Mouse (Mus musculus): Measurements from ENCODE around the gene Tmprss7. TPM values are rescaled to one million over a fixed set of nuclear protein-coding genes. Genes with fewer than 3 reads are reported as not detected.

Tmprss7 gene
- total RNA-seq, 2 experiments from 2014 or later: not detected

DNA sequence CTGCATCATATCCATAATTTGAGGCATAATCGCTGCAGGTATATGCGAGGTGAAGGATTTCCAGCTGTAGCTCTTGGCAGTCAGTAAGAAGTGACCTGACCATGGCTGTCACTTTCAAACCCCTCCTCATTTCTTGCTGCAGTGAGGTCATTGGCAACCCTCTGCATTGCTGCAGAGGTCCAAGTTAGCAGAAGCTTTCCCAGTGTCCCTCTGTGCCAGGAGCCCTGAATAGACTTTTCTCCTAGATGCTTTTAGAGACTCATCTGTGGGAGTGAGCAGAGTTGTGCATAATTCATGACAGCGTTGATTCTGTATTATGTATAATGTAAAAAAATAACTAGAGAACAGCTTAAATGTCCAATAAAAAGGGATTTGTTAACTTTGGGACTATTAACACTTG is 8.2 kb downstream of the Tmprss7 start:
- no peak for DNase-seq

DNA sequence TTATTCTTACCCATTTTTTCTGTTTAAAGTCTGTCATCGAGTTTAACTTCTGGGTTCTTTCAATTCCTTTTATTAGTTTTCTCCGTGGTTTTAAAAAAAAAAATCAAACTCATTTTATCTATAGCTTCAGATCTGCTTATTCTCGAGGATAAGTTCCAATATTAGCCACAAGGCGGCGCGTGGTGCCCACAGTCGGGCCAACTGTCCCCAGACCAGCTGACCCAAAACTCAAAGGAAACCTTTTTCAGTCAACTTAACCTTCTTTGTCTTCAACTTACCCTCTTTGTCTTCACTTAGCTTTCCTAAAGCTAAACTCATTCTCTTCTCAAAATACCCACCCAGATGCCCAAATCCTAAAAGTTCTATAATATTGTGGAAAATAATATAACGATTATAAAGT is 8.6 kb downstream of the Tmprss7 start:
- peak; percentile 83 for DNase-seq

DNA sequence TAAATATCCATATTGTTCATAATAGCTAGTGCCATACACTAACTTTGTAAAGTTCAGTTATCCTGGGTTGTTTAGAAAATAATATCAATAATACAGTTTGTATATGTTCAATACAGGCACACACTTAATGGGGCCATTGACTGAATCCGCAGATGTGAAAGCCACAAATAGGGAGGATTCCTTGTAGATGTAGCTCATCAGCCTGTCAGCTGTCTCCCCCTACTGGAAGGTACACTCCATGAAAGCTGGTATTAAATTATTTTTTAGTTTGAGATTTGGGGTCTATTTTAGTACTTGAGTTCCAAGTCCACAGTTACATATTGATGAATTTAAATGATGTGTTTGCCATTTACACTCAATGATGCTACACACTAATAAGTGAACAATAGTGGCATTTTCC is 17.0 kb downstream of the Tmprss7 start:
- no peak for DNase-seq

- no peak for DNase-seq
These were observed 23.5 kb downstream of the Tmprss7 start for GRCm38 (mm10) chr16:45670005-45670404.

DNA sequence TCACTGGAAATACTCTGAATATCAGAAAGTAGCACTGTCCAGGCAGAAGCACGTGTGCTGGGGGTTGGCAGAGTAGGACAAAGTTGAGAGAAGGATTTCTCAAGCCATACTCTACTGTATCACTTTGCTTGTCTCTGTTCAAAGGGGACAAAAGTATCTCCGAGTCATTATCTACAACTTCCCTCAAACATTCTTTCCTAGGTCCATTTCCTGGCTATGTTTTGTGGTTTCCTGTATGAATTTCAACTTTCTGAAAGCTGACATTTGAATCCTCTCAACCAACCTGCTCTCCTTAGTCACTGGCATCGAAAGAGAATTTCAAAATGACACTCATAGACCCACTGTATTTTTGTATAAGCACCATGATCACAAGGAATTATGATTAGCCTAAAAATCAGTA is 25.3 kb downstream of the Tmprss7 start:
- no peak for DNase-seq

- DNase-seq: no peak
These were observed 27.3 kb downstream of the Tmprss7 start for GRCm38 (mm10) chr16:45666136-45666535.

DNA sequence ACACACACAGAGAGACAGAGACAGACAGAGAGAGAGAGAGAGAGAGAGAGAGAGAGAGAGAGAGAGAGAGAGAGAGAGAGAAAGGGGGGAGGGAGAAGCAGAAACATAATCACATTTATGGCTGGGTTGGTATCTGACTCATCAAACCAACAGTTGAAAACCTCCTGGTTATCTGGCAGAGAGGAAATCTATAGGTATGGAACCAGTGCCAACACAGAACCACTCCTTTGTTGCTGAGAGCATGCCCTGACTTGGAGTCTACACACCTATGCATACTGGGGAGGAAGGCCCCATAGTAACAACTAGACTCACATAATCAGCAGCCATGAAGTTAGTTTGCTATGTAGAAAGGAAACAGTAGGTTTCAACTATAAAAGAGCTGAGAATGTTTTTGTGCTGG is 31.1 kb downstream of the Tmprss7 start:
- no peak for DNase-seq

DNA sequence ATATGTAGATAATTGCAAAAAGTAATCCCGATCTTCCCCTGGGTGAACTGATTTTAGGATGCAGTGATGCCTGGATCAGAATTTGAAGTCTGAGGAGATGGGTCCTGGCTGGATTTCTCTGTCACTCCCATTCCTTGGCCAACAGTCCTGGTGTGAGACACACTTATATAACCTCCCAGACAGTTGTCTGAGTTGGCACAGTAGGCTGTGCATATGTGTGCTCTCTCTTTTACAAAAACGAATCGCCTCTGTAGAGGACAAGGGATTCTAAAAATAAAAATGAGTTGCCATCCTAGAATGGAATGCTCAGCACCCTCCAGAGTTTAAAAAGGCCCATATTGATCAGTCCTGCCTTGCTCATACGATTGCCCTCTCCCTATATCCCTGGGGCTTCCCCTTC is 33.9 kb downstream of the Tmprss7 start:
- no peak for DNase-seq

DNA sequence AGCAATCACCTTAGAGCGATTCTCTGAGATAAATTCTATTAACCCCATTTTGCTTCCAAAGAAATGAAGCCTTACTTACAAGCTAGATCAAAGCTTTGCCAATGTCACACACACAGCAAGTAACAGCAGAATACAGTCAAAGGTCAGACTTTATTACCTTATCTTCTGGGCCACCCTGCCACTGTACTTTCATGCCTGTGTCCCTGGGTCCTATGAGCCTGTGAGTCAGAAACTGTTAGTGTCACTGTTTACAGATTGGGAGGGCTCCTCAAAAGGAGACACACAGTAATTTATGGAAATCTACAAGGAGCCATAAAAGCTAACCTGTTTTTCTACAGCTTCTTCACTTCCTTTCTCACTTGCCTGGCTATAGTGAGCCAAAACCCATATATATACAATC is 35.2 kb downstream of the Tmprss7 start:
- no peak for DNase-seq

DNA sequence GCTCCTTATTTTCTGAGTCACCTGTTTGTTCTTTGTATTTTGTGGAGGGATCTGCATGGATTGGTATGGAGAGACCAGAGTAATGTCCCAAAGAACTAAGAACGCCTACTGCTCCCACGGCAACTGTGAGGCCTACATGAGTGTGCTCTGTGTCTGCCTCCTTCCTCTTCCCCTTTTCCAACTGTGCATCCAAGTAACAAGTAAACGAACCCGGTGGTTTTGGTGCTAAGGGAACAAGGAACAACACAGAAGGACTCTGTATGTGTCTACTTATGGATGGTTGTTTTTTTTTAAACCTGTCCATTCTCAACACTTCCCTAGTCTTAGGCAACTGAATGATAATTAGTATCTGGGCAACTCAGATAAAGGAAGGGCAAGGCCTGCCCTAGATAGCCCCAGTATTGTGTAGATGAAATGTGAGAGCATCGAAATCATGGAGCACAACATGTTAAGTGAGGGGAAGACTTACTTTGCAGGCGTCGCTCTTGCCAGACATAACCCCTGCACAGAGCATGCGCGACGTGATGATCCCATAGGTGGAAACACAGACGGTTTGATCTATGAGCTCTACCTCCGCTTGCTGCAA is 35.8 kb downstream of the Tmprss7 start:
- no peak for DNase-seq

GRCm38 (mm10) chr16:45654465-45654864 is 39.0 kb downstream of the Tmprss7 start:
- DNase-seq: no peak

DNA sequence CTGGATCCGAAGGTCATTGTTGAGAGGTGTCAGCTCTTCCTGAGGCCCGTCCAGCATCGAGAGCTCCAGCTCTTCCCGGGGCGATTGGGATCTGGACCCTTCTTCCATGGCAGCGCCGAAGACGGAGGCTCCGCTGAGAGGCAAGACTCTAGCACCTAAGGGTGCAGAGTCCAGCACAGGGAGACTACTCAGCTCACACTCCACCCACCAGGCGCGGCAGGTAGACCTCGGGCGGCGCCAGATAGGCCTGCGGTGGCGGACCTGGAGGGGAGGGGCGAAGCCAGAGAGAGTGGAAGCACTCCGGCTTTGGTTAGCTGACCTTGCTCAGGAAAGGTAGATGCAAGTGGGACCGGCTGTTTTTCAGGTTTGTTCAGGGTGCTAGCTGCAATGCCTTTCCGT is 39.5 kb downstream of the Tmprss7 start, which contains the start of gene BC016579:
BC016579 (minus strand) TSS at position 135 of the 399 bp plus-strand sequence.
- DNase-seq: peak; percentile 8

DNA sequence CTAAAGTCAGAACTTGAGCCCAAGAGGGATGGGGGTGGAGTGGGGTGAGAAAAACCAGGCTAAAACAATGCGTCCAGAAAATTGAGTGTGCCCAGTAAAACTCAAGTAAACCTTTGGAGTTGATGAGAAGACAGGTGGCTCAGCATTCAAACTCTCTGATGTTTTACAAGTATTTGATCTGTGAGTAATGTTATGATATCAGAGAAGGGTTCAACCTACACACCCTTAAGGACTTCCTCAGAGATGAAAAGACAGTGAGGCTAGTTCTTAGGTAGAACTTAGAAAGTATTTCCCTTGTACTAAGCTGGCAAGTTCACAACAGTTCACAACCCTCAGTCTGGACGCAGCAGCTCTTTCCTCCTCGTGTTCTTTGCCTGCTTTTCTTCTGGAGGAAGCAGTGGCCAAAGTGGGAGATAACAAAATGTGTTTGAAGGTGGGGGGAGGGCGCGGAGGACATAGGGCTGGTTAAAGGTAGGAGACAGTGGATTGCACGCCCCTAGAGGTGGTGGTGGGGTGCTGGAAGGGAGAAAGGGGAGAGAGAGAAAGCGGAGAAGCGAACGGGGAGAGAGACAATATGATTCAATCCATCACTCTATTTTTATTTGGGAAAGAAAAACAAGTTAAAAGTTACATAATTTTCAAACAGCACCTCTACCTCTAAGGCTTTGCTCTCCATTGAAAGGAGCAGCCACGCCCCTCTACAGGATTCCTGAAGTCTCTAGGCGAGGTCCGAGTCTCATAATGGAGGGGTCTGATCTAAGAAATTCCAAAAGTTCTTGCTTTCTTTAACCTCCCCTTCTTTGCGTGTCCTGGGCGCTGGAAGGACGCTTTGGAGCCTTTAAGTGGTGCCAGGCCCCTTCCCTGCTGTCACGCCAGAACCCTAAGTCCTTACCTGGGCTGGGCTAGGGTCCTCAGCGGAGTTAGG is 40.2 kb downstream of the Tmprss7 start:
- no peak for DNase-seq

GRCm38 (mm10) chr16:45651497-45651896 is 42.0 kb downstream of the Tmprss7 start:
- no peak for DNase-seq

DNA sequence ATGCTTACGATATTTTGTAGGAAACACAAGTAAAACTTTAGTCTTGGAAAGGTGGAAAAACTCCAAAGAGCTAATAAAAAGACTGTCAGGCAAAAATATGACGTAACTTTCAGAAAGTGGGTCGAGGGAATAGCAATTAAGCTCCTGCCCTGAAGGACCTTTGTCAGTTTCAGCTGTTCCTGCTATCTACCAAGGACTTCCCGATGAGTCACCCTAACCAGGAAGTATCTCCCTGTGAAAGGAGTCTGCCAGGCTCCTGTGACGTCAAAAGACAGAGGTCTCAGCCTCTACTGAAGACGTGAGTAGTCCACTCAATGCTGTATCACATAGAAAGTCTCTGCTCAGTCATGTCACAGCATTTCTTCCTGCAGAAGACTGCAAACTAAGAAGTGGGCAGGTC is 49.1 kb downstream of the Tmprss7 start:
- peak; percentile 21 for DNase-seq

- no peak for DNase-seq
These were observed 49.5 kb downstream of the Tmprss7 start for GRCm38 (mm10) chr16:45643944-45644343.

- DNase-seq: no peak
These were observed 52.2 kb downstream of the Tmprss7 start for GRCm38 (mm10) chr16:45641301-45641700.

- DNase-seq: no peak
These were observed 53.2 kb downstream of the Tmprss7 start for GRCm38 (mm10) chr16:45640070-45640762.

- no peak for DNase-seq
These were observed 57.6 kb downstream of the Tmprss7 start for GRCm38 (mm10) chr16:45635826-45636225.

DNA sequence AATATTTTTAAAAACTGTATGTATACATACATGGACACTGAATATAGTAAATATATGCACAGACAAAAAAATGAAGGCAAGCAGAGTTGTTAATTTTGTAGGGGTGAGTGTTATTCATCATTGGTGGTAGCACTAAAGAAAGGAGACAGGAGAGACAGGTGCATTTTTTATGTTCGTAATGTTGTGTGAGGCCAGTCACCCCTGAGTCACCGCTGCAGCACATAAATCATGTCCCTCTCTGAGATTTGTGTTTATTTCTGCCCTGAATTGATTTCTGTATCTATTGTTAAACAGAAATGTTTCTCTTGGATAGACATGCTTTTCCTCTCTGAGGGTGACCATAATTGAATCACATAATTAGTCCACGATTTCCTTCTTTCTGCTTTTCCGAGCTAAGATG is 61.0 kb downstream of the Tmprss7 start:
- DNase-seq: no peak

DNA sequence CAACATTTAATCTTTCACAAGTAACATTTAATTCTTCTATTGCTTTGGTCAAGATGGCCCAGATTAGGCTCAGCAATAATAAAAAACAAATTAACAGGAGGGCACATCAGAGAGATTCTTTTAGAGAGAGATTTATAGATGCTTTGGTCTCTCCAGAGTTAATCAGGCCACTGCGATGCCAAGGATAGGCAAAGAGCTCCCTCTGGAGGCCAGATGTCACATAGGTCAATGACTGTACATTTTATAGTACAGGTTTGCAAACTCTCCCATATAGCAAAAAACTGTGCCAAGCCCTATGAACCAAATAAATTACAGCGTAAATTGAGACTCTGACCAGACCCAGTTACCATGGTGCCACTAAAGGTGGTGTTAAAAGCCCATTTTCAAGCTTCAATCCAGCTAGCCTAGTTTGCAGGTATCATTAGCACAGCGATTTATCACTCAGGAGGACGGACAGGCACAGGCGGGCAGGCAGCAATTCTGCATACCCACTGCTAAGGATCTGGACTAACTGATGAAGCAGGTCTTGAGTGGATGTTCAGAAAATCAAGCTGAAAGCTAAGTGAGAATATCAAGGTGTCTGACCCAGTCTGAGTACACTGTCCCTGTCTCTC is 63.0 kb downstream of the Tmprss7 start:
- peak; percentile 76 for DNase-seq

- DNase-seq: no peak
These were observed 63.9 kb downstream of the Tmprss7 start for GRCm38 (mm10) chr16:45629497-45630105.
